Mouse (Mus musculus) liver, embryonic 15.5 days (tissue): ENCODE results near the gene Kcnq4. TPM values are rescaled to one million over a fixed set of nuclear protein-coding genes. Genes with fewer than 3 reads are reported as not detected.
A peak's percentile ranks its signal among the peaks of the same experiment; 100 is the strongest.

Source experiments
- ATAC-seq: fragments of 200-750 bp; cut with Nextera tagmentation; 2 replicates; pipeline ENCODE4 v1.8.0; 2017; ENCODE audit warnings: moderate number of reproducible peaks, mild to moderate bottlenecking, moderate library complexity; ENCODE audit not compliant: insufficient read depth
- H3K27ac ChIP-seq: fragments of 300-500 bp; sonication (generic); replicated peaks from 2 replicates; pipeline ENCODE4 v1.5.1; 2015; ENCODE audit warnings: mild to moderate bottlenecking, inconsistent platforms
- H3K27me3 ChIP-seq: fragments of 300-500 bp; sonication (generic); 2 replicates; pipeline ENCODE4 v1.6.1; 2015; ENCODE audit warnings: mild to moderate bottlenecking, inconsistent platforms
- H3K36me3 ChIP-seq: fragments of 300-500 bp; sonication (generic); replicated peaks from 2 replicates; pipeline ENCODE4 v1.6.1; 2015; ENCODE audit warnings: moderate library complexity, mild to moderate bottlenecking, inconsistent platforms
- H3K4me1 ChIP-seq: fragments of 300-500 bp; sonication (generic); replicated peaks from 2 replicates; pipeline ENCODE4 v1.6.1; 2015; ENCODE audit warnings: inconsistent platforms
- H3K4me2 ChIP-seq: fragments of 300-500 bp; sonication (generic); 2 replicates; pipeline ENCODE4 v1.6.1; 2015; ENCODE audit warnings: moderate library complexity, mild to moderate bottlenecking, inconsistent platforms
- H3K4me3 ChIP-seq: fragments of 300-500 bp; sonication (generic); replicated peaks from 2 replicates; pipeline ENCODE4 v1.5.1; 2015; ENCODE audit warnings: mild to moderate bottlenecking, inconsistent platforms
- H3K9ac ChIP-seq: fragments of 300-500 bp; sonication (generic); 2 replicates; pipeline ENCODE4 v1.6.1; 2015; ENCODE audit warnings: moderate library complexity, mild to moderate bottlenecking, inconsistent platforms
- H3K9me3 ChIP-seq: fragments of 300-500 bp; sonication (generic); replicated peaks from 2 replicates; pipeline ENCODE4 v1.6.1; 2016; ENCODE audit warnings: inconsistent platforms
- WGBS: fragments of 180-500 bp; shearing (Covaris S2); methylation state at CpG from one replicate; pipeline ENCODE4 v1.1.7; 2015; ENCODE audit warnings: mixed read lengths; ENCODE audit not compliant: insufficient replicate concordance; 5-methylcytosine and 5-hydroxymethylcytosine counted together
- polyA plus RNA-seq: library from polyadenylated mRNA; unstranded; fragments of >200 nt; fragmentation: Nextera tagmentation; extraction: Ambion mirVana; gene quantifications from 2 replicates; pipeline ENCODE4 v1.2.1, GENCODE M21; 2015

The Kcnq4 gene
- polyA plus RNA-seq, 1 experiment from 2014 or later: 0.13 TPM

DNA sequence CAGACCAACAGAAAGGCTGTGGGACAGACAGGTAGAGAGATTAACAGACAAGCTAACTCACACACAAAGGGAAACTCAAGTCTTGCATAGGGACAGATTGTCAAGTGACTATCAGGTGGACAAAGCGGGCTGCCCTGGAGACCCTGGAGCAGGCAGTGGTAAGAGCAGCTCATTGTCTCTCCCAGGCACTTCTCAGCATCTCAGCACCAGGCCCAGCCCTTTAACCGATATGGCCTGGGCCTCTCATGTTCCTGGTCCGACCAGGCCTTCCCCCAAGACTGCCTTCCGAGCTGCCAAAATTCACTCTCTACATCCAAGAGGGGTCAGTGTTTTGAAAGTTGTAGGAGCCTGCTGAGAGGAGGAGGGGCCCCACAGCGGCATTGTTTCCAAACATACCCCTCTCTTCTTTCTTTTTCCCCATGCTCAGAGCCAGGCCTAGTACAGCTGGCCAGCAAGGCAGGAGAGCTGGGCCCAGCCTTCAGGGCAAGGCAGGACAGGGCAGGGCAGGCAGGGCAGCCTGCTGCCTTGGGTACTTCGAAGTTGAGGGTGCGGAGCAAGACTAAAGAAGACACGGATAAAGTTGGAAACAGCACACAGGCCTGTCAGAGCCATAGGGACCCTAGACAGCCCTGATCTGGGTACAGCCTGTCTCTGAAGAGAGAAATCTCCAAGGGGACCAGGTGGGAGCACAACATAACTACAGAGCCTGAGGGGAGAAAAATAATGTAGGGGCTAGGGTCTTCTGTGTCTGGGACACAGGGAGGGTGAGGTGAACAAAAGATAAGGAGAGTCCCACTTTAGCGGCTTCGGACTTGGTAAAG is 2.5 kb downstream of the Kcnq4 start:
- WGBS: 40% methylated on average over 10 of the region's 10 CpGs
- Histone ChIP-seq H3K9me3 (no peaks in the 10 kb centered on the region), H3K4me1 (peaks cover 12% of the 10 kb centered on the region), H3K36me3 (no peaks in the 10 kb centered on the region), H3K27me3 (peaks cover 100% of the 10 kb centered on the region), H3K4me3 (no peak overlapping the region), H3K4me2 (0 out of 2 replicates have a peak overlapping the region, but pooled peaks have one; percentile 78), H3K27ac (no peak overlapping the region), H3K9ac (no peak overlapping the region)
- ATAC-seq: no peak

DNA sequence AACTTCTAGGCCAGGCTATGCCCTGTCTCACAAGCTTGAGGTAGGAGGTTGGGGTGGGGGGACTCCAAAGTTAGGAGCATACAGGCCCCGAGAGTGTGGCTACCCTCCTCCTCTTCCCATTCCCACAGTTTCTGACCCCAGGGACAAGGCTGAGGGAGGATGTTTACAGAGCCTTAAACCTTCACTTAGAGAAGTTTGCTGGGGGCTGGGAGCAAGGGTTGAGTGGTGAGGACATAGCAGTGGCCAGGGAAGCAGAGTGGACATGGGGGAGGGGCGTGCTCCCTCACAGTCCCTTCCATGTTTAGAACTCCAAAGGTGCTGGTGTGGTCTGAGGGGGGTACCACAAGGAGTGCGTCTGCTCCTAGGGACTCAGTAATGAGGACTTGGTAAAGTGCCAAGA is 4.8 kb downstream of the Kcnq4 start:
- Histone ChIP-seq H3K9me3 (no peaks in the 10 kb centered on the region), H3K27me3 (peaks cover 100% of the 10 kb centered on the region), H3K36me3 (no peaks in the 10 kb centered on the region), H3K9ac (no peak overlapping the region), H3K4me3 (no peak overlapping the region), H3K4me2 (no peak overlapping the region), H3K27ac (no peak overlapping the region), H3K4me1 (peaks cover 12% of the 10 kb centered on the region)
- no peak for ATAC-seq
- 55% methylated on average over 3 of the region's 3 CpGs for WGBS

GRCm38 (mm10) chr4:120741303-120741702 is 7.1 kb downstream of the Kcnq4 start:
- Histone ChIP-seq H3K4me3 (no peak overlapping the region), H3K9me3 (no peaks in the 10 kb centered on the region), H3K27ac (no peak overlapping the region), H3K4me1 (no peaks in the 10 kb centered on the region), H3K27me3 (peaks cover 100% of the 10 kb centered on the region), H3K4me2 (no peak overlapping the region), H3K9ac (no peak overlapping the region), H3K36me3 (no peaks in the 10 kb centered on the region)
- ATAC-seq: no peak
- WGBS: 66% methylated on average over 6 of the region's 6 CpGs

DNA sequence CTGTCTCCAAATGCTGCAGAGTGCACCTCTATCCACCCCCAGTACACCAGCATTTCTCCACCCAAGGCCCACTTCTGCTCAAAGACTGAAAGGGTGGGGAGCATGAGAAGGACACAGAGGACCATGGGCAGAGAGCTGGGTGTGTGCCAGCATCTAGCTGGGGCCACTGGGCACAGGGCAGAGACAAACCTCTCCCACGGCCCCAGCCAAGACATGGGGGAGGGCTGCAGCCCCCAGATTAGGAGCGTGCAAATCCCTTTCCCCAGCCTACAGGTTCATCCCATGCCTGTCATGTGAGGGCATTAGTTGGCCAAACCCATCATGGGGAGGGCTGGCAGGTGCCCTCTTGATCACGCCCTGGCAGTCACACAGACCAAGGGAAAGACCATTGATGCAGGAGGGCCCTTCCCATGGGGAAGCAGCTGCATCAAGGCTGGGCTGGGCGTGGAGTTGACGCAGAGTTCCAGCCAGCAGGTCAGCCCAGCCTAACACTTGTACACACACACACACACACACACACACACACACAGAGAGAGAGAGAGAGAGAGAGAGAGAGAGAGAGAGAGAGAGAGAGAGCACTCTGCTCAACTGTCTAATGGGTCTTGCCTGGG is 14.3 kb downstream of the Kcnq4 start:
- peaks cover 100% of the 10 kb centered on the region for H3K27me3 ChIP-seq
- no peaks in the 10 kb centered on the region for H3K9me3 ChIP-seq
- H3K4me2 ChIP-seq: no peak overlapping the region
- 53% methylated on average over 5 of the region's 5 CpGs for WGBS
- H3K36me3 ChIP-seq: no peaks in the 10 kb centered on the region
- no peak overlapping the region for H3K27ac ChIP-seq
- no peak overlapping the region for H3K9ac ChIP-seq
- no peak for ATAC-seq
- peaks cover 19% of the 10 kb centered on the region for H3K4me1 ChIP-seq
- H3K4me3 ChIP-seq: no peak overlapping the region

GRCm38 (mm10) chr4:120732737-120733136 is 15.7 kb downstream of the Kcnq4 start:
- H3K4me2 ChIP-seq: no peak overlapping the region
- ATAC-seq: no peak
- peaks cover 100% of the 10 kb centered on the region for H3K27me3 ChIP-seq

GRCm38 (mm10) chr4:120731030-120731644 is 17.3 kb downstream of the Kcnq4 start:
- Histone ChIP-seq H3K4me1 (peaks cover 19% of the 10 kb centered on the region), H3K36me3 (no peaks in the 10 kb centered on the region), H3K9me3 (no peaks in the 10 kb centered on the region), H3K27me3 (peaks cover 97% of the 10 kb centered on the region), H3K9ac (peak overlapping the region; percentile 60), H3K27ac (no peak overlapping the region), H3K4me3 (peak overlapping the region; percentile 63), H3K4me2 (peak overlapping the region; percentile 93)
- 1% methylated on average over 40 of the region's 40 CpGs for WGBS
- ATAC-seq: peak; percentile 87

More at GRCm38 (mm10) chr4:120732737-120733136, 15.7 kb downstream of the Kcnq4 start:
- Histone ChIP-seq H3K9ac (no peak overlapping the region), H3K4me3 (no peak overlapping the region), H3K27ac (no peak overlapping the region), H3K4me1 (peaks cover 19% of the 10 kb centered on the region), H3K9me3 (no peaks in the 10 kb centered on the region), H3K36me3 (no peaks in the 10 kb centered on the region)
- WGBS: 70% methylated on average over 6 of the region's 6 CpGs

DNA sequence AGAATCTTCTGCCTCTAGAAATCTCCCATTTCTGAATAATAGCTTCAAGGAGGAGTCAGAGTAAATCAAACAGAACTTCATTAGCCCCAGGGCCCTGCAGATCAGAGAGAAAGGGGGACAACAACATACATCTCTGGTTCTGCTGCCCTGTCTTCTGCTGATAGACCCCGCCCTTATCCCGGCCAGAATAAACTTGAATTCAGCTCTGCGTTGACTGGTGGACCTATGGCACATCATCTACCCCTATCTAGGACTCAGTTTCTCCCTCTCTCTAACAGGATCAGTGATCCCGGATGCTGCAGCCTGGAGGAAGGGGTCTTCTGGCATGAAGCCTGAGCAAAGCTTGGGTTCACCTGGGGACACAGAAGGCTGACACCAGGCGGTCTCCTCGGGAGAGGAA is 17.8 kb downstream of the Kcnq4 start:
- H3K4me3 ChIP-seq: peak overlapping the region; percentile 63
- H3K4me2 ChIP-seq: peak overlapping the region; percentile 93
- H3K27me3 ChIP-seq: peaks cover 97% of the 10 kb centered on the region
- H3K36me3 ChIP-seq: no peaks in the 10 kb centered on the region
- H3K4me1 ChIP-seq: peaks cover 19% of the 10 kb centered on the region
- peak; percentile 56; the same call in 1 of the 2 replicates for ATAC-seq
- no peak overlapping the region; the same call in 1 of the 2 replicates for H3K9ac ChIP-seq
- H3K9me3 ChIP-seq: no peaks in the 10 kb centered on the region
- H3K27ac ChIP-seq: no peak overlapping the region
- 18% methylated on average over 6 of the region's 6 CpGs for WGBS

GRCm38 (mm10) chr4:120730146-120730545 is 18.3 kb downstream of the Kcnq4 start:
- Histone ChIP-seq H3K4me3 (no peak overlapping the region), H3K9me3 (no peaks in the 10 kb centered on the region), H3K4me1 (peaks cover 19% of the 10 kb centered on the region), H3K27ac (no peak overlapping the region), H3K9ac (no peak overlapping the region), H3K36me3 (no peaks in the 10 kb centered on the region), H3K27me3 (peaks cover 97% of the 10 kb centered on the region), H3K4me2 (no peak overlapping the region)
- 35% methylated on average over 6 of the region's 6 CpGs for WGBS
- ATAC-seq: no peak

GRCm38 (mm10) chr4:120729441-120729840 is 19.0 kb downstream of the Kcnq4 start:
- no peaks in the 10 kb centered on the region for H3K9me3 ChIP-seq
- no peak overlapping the region for H3K27ac ChIP-seq
- H3K9ac ChIP-seq: no peak overlapping the region
- ATAC-seq: no peak
- H3K36me3 ChIP-seq: no peaks in the 10 kb centered on the region
- 55% methylated on average over 6 of the region's 6 CpGs for WGBS
- H3K4me1 ChIP-seq: peaks cover 19% of the 10 kb centered on the region
- no peak overlapping the region for H3K4me2 ChIP-seq
- H3K4me3 ChIP-seq: no peak overlapping the region
- peaks cover 97% of the 10 kb centered on the region for H3K27me3 ChIP-seq

- Histone ChIP-seq H3K27me3 (peaks cover 88% of the 10 kb centered on the region), H3K4me2 (no peak overlapping the region), H3K27ac (no peak overlapping the region), H3K9ac (no peak overlapping the region), H3K9me3 (no peaks in the 10 kb centered on the region), H3K4me3 (no peak overlapping the region), H3K4me1 (peaks cover 19% of the 10 kb centered on the region), H3K36me3 (no peaks in the 10 kb centered on the region)
- 50% methylated on average over 11 of the region's 11 CpGs for WGBS
- no peak for ATAC-seq
Observed at GRCm38 (mm10) chr4:120727842-120728241, 20.6 kb downstream of the Kcnq4 start.

DNA sequence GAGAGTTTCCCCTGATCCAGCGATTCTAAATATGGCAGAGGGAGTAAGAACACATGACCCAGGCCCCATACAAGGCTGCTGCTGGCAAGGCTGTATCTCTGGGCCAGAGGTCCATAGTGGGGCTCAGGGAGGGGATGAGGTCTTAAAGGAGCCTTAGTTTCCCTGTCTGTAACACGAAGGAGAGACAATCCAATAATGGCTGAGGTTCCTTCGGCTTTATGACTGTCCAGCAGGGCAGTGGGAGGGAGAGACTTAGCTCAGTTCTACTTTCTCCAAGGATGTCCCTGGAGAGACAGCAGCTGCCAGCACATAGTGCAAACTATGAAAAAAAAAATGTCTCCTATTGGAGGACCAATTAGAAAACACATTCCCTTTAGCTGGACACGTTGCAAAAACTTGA is 22.2 kb downstream of the Kcnq4 start:
- peaks cover 80% of the 10 kb centered on the region for H3K27me3 ChIP-seq
- WGBS: 52% methylated on average over 4 of the region's 4 CpGs
- no peak for ATAC-seq

More for the DNA sequence above, 22.2 kb downstream of the Kcnq4 start:
- no peaks in the 10 kb centered on the region for H3K9me3 ChIP-seq
- H3K36me3 ChIP-seq: no peaks in the 10 kb centered on the region
- H3K4me2 ChIP-seq: no peak overlapping the region
- H3K27ac ChIP-seq: no peak overlapping the region
- no peak overlapping the region for H3K9ac ChIP-seq
- no peak overlapping the region for H3K4me3 ChIP-seq
- H3K4me1 ChIP-seq: peaks cover 11% of the 10 kb centered on the region
